Mouse (Mus musculus) activated CD4-positive, CD25-positive, alpha-beta regulatory T cell, adult 4 months (primary cell): ENCODE data around the gene Ublcp1. TPM values are rescaled to one million over a fixed set of nuclear protein-coding genes. Genes with fewer than 3 reads are reported as not detected.
"Not testable (repeated sequence)": the region's sequence is repeated elsewhere in the genome, so short reads cannot be mapped to it uniquely, and the experiment has no call there.

Experiments
- ATAC-seq: one replicate; pipeline ENCODE4 v1.8.0; 2017
- polyA plus RNA-seq, 2 experiments: library from polyadenylated mRNA; unstranded; fragments of 100-300 nt; shearing (Covaris generic); gene quantifications; one replicate each; pipeline ENCODE4 v1.2.1; 2017

The Ublcp1 gene
- polyA plus RNA-seq, 2 experiments from 2014 or later, result 41.0 to 42.9 TPM

DNA sequence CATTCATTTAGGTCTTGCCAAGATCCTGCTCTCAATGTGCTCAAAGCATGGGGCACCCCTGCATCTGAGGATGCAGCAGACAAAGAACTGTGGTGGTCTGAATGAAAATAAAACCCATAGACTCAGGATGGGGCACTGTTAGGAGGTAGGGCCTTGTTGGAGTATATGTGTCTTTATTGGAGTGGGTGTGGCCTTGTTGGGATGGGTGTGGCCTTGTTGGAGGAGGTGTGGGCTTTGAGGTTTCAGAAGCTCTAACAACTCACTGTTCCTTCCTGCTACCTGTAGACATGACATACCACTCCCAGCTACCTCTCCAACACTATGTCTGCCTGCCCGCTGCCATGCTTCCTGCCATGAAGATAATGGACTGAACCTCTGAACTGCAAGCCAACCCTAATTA lies 18.8 kb upstream of the Ublcp1 start:
- ATAC-seq, result no peak

DNA sequence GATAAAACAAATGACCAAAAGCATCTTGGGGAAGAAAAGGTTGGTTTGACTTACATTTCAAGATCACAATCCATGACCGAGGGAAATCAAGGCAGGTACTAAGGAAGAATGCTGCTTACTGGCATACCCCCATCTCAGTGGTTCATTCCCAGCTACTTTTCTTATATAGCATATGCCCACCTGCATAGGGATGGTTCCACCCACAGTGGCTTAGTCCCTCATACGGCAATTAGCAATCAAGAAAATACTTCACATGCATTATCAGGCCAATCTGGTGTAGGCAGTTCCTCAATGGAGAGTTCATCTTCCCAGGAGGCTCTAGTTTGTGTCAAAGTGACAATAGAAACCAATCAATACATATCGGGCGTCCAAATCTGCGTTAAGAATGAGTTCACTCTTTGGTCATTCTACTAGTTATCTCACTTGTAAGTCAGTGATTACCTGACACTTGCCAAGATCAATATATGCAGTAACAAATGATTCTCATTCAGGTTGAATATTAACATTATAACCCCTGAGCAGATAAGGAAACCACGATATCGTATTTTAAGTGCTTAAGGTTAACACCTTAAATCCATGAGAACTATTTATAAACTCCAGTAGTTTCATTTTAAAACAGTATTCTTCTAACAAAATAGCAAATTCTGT lies 14.9 kb upstream of the Ublcp1 start:
- no peak for ATAC-seq

- no peak for ATAC-seq
These were observed 9.9 kb upstream of the Ublcp1 start for GRCm38 (mm10) chr11:44480246-44480645.

DNA sequence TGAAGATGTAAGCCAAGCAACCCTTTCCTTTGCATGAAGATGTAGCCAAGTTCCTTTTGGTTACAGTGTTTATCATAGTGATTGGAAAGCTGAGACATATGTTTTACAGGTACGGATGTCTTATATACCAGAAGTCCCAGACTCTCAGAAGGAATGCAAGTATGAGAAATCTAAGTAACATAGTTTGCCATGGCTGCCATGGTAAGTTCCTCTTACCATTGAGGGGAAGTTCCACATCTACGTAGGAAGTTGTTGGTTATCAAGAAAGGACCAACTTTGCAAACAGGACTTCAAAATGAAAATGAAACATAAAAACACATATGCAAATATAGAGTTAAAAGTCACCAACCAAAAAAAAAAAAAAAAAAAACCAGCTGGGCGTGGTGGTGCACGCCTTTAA lies 8.1 kb upstream of the Ublcp1 start:
- no peak for ATAC-seq

GRCm38 (mm10) chr11:44476445-44476844 lies 6.1 kb upstream of the Ublcp1 start:
- ATAC-seq, result peak; percentile 71

DNA sequence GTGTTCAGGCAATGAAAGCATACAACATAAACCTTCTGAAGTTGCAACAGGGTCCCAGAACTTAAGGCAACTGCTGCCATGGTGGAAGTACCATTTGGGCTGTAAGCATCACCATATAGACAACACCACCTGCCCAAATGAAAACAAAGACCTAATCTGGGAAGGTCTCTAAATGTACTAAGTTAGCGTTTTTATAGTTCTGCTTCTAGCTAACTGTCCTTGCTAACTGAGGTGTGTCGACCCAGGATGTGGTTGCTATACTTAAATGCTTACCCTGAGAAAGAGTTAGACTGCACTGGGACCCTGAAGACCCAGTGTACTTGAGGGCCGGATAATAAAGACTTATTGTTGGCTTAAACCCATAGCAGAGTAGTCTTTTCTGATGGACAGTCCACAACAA lies 5.2 kb upstream of the Ublcp1 start:
- ATAC-seq, result no peak

DNA sequence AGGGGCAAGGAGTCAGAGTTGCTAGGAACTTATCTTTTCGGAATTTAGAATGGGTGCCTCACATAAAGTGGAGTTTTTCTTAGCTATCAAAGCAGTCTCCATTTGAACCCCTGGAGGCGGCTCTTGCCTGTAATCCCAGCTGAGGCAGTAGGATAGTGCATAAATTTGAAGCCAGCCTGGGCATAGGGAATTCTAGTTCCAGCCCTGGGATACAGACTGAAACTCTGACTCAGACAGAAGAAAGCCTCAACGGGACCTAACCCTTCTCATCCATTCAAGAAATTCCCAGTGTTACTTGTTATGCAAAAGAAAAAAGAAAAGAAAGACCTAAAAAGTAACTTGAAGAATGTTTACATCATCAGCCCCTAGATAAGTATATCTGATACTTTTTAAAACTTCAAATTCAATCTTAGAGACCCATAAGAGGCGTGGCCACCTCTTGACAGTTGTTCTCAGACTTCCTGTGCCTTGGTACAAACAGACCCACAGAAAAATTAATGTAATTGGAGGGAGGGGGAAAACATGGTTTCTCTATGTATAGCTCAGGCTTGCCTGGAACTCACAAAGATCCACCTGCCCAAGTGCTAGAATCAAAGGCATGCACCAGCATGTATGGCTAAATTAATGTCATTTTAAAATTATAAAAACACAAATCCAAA lies 1.2 kb upstream of the Ublcp1 start:
- ATAC-seq, result no peak

DNA sequence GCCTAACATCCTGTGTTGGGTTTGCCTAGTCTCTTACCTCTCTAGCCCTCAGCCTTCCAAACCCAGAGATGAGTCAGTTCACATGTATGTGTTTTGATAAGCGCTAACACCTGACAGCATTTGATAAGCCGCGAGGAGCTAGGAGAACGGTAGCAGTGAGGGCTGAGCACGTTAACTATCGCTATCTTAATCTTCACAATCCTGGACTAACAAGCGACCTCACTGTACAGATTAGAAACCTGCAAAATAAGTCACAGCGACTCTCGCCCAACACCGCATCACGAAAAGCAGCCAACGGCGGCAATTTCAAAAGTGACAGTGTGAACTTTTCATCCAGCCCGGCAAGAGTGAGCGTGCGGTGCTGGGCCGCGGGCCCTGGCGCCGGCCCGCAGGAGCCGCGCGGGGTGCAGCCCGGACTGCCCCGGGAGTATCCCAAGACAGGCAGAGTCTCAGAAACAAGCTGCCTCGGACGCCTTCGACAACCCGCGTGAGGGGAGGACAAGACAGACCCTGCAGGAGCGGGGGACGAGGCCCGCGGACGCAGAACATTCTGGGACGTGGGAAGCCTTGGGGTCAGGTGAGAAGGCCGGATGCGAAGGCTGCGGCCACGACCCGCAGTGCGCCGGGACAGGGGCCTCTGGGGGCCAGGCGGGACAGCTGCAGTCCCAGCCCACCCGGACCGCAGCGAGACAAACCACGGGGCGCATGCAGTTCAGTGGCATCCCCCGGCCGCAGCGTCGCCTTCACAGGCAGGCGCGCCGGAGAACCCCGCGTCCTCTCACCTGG lies 459 bp downstream of the Ublcp1 start:
- peak; percentile 38 for ATAC-seq

GRCm38 (mm10) chr11:44468306-44468790 lies 1.9 kb downstream of the Ublcp1 start:
- no peak for ATAC-seq

DNA sequence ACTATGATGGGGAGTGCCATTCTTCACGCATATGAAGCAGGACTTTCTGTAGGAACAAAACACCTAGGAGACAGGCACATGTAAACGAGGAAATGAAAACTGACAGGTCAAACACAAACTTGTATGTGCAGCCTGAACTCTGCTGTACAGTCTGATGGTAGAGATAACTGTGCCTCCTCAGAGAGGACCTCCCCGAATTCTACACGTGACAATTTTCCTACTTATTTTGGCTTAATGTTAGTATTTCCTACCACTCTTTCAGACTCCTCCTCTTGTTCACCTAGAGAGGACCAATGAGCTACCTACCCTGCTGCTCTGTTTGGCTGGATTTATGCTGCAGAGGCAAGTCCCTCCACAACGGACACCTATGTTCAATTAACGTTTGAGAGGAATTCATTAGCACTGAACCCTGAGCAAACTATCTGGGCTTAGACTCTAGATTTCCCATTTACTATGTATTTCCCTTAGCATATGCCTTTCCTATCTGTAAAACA lies 3.3 kb downstream of the Ublcp1 start:
- no peak for ATAC-seq

DNA sequence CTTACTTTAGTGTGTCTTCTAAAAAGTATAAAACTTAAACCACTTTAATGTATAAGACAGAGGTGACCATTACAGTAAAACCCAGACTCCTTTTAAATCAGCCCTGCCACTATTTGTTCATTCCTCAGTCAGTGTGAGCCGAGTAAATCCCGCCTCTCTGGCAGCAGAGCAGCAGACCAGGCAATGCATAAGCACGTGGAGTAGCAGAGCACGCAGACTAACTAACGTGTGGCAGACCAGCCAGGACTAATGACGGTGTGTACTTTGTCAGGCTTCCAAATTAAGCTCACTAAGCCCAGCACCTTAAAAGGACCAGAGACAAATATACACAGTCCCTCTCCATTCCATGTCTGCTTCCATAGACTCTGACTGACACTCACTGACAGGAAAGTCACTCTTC lies 8.8 kb downstream of the Ublcp1 start:
- ATAC-seq, result no peak

DNA sequence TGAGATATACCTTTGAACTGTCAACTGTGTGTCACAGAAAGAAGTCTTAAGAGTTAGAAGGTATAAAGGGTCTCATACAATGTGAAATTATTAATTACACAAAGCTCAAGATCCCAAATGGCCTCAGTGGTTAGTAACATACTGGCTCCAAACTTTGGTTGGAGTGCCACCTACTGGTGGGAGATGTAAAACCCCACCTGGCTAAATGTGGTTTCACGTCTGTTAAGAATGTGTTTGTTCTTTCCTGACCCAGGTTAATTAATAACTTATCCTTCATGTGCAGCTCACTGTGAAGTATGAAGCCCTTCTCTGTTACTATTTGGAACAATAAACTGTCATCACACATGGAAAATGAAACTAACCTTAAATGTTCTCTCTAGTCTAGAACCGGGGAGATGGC lies 16.9 kb downstream of the Ublcp1 start:
- ATAC-seq, result peak; percentile 43

DNA sequence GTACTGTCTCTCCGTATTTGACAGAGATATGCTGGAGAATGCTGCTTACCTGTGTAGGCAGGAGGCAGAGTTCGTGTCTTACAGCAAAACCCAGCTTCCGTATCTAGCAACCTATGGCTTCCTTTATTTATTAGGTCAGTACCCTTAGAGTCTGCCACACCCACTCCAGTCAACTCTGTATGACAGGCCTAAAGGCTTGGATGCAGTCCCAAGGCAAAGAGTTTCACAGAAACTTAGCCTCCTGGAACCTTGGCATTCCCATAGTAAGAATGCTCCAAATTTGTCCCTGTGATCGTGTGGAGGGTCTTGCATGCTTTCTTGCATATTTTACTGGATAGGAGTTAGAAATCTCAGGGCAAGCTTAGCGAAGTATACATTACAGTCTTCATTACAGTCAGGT lies 18.3 kb downstream of the Ublcp1 start:
- ATAC-seq, result not testable (repeated sequence)

DNA sequence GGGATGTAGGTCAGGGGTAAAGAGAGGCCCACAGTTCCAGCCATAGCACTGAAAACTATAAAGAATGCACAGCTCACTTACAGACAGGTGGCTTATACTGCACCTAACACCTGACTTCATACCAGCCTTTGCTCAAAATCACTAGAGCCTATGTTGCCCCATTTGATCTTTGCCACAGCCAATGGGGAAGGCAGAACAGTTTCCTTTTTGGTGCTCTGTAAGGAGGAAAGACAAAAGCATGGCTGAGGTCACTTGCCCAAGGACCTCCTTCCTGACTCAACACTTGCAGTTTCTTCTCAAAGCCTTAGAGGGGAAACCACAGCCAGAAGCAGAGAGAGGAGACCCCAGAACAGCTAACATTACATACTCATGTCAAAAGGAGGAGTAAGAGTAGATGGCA lies 19.3 kb downstream of the Ublcp1 start:
- no peak for ATAC-seq

- ATAC-seq, result no peak
These were observed 32.5 kb downstream of the Ublcp1 start for GRCm38 (mm10) chr11:44437786-44438185.

DNA sequence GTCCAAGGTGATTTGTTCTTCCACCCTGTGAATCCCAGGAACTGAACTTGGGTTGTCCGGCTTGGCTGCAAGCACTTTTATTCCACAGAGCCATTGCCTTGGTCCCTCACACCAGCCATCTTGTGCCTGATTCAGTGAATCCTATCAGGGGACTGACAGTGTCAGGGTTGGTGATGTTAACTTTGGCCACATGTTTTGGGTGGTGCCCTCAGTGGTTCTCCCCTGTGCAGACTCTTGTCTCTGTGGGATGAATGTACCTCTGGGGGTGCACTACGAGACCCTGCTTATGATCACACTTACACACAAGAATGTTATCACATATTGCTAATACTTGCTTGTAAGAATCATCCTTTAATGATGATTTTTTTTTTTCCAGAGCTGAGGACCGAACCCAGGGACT lies 40.3 kb downstream of the Ublcp1 start:
- no peak for ATAC-seq

DNA sequence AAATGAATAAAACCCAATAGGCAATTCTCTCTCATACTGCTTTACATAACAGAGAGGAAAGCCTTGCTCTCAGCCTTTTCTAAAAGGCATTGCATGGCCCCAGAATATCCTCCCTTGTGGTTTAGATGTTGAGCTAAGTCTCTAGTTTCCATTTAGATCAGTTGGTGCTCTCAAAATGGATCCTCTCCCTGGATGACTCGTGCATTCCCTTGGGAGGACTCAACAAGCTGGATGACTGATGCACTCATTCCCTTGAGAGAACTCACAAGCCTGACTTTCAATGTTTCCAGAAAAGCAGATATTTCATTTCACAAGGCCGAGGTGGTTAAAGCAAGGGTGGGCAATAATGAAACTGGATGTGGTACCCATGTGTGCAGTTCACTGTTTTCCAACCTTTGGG lies 42.3 kb downstream of the Ublcp1 start:
- ATAC-seq, result no peak

GRCm38 (mm10) chr11:44425626-44426025 lies 44.7 kb downstream of the Ublcp1 start:
- no peak for ATAC-seq

DNA sequence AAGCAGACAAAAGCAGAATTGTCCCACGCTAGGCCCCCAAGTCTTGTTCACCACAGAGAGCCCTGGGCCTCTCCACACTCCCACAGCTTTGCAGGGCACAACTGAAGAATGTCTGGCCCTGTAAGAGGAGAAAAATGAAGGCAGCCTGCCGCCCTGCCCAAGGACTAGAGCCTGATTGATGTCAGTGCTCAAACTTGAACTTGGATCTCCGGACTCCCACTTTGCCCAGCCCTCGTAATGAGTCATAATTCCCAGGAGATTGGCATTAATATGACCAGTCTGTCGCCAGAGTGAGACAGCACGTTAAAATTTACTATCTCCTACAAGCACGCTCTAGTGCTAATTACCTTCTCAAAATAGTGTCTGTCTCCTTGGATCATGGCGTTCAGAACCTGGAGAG lies 45.3 kb downstream of the Ublcp1 start:
- no peak for ATAC-seq

GRCm38 (mm10) chr11:44423955-44424354 lies 46.3 kb downstream of the Ublcp1 start:
- ATAC-seq, result no peak

DNA sequence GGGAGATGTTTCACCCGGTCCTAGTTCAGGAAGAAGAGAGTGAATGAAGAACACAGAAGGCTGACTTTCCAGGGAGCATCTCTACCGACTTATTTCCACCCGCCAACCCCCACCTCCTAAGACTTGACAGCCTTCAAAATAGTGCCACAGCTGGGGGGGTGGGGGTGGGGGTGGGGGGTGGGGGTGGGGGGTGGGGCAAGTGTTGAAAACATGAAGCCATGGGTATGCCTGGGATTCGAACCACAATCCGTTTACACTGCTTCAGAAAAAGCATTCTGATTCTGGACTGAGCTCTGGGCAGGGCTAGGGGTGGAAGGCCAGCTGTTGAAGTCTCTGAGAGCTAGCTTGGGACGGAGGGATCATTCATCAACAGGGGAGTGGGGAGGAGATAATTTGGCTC lies 47.0 kb downstream of the Ublcp1 start:
- ATAC-seq, result no peak

GRCm38 (mm10) chr11:44422337-44423111 lies 47.8 kb downstream of the Ublcp1 start:
- ATAC-seq, result no peak

GRCm38 (mm10) chr11:44417403-44417802 lies 52.9 kb downstream of the Ublcp1 start:
- ATAC-seq, result no peak
